Mouse (Mus musculus) heart, postnatal 0 days (tissue): Measurements from ENCODE around the gene St6gal1.

Experiments
- CTCF ChIP-seq: IDR thresholded peaks from 2 replicates; pipeline ENCODE4 v1.5.1; 2016; ENCODE audit warnings: antibody characterized with exemption, control low read depth, low read depth
- EP300 ChIP-seq: IDR thresholded peaks from 2 replicates; pipeline ENCODE4 v1.6.1; 2016; ENCODE audit warnings: antibody characterized with exemption, low read depth

GRCm38 (mm10) chr16:23239583-23239982 lies 15.0 kb downstream of the St6gal1 start:
- TF ChIP-seq CTCF = peak; percentile 35; the same call in 1 of the 2 replicates
- 0 out of 2 replicates have a peak, but pooled peaks have one; percentile 46 for TF ChIP-seq EP300
